Mouse (Mus musculus): ENCODE results near the gene Bbip1. TPM values are rescaled to one million over a fixed set of nuclear protein-coding genes. Genes with fewer than 3 reads are reported as not detected.

The Bbip1 gene
- polyA plus RNA-seq, 1 experiment = 10.0 TPM

GRCm38 (mm10) chr19:53890781-53891251 lies 53.6 kb downstream of the Bbip1 start:
- no peak for DNase-seq (ENCODE audit: low read depth)

GRCm38 (mm10) chr19:53890274-53890673 lies 54.2 kb downstream of the Bbip1 start:
- DNase-seq (ENCODE audit: low read depth) = no peak

- no peak for DNase-seq (ENCODE audit: low read depth)
Measured at GRCm38 (mm10) chr19:53889555-53889954, 54.9 kb downstream of the Bbip1 start.

GRCm38 (mm10) chr19:53888331-53888730 lies 56.1 kb downstream of the Bbip1 start:
- no peak for DNase-seq (ENCODE audit: low read depth)

GRCm38 (mm10) chr19:53887822-53888221 lies 56.6 kb downstream of the Bbip1 start:
- no peak for DNase-seq (ENCODE audit: low read depth)

- no peak for DNase-seq (ENCODE audit: low read depth)
Measured at GRCm38 (mm10) chr19:53886576-53887370, 57.7 kb downstream of the Bbip1 start.

- no peak for DNase-seq (ENCODE audit: low read depth)
Measured at GRCm38 (mm10) chr19:53885450-53885849, 59.0 kb downstream of the Bbip1 start.

- DNase-seq (ENCODE audit: low read depth) = no peak
Measured at GRCm38 (mm10) chr19:53881786-53882185, 62.6 kb downstream of the Bbip1 start.

- no peak for DNase-seq (ENCODE audit: low read depth)
Measured at GRCm38 (mm10) chr19:53880460-53880859, 64.0 kb downstream of the Bbip1 start.

Other genes starting within 250 kb of the Bbip1 start
- 12.4 and 21.3 TPM in 2 replicates for gene Pdcd4, start 52.4 kb downstream of the Bbip1 start, polyA plus RNA-seq (2012; rRNA removed)
- gene Shoc2, start 321 bp downstream of the Bbip1 start, polyA plus RNA-seq (2012; rRNA removed) = 17.9 and 20.4 TPM in 2 replicates
- 3.6 and 3.9 TPM in 2 replicates for gene Adra2a, start 99.5 kb upstream of the Bbip1 start, polyA plus RNA-seq (2012; rRNA removed)

All from gonadal fat pad, adult 2 months (tissue).